ENCODE assay signal across 20 mouse cellular contexts in the genomic region with DNA sequence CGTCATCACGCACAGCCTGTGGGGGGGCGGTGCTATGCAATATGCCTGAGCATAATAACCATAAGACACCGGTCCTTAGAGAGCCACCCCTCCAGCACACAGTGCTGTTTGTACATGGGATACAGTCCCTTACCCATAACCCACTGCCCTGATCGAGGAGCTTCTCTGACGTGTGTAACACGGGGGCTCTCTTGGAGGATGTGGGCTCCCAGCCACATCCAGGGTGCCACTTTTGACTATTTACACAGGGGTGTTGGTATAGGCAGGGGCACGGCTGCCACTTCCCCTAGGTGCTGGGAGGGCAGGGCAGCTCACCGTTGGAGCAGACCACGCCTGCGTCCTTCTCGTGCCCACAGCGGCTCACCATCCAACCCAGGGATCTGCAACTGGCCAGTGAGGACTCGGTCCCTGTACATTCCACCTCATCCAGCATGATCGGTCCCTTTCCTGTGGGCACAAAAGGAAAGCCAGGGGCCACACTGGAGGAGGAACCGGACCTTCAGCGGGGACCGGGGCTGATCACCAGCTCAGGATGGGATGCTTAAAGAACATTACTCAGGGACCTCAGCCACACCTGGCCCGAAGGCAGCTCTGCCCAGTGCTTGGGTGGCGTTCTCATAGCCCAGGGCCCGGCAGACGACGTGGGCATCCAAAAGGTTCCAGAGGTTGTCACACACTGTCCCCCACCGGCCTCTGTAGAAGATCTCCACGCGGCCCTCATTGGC. TPM values are rescaled to one million over a fixed set of nuclear protein-coding genes. Genes with fewer than 3 reads are reported as not detected.
DNase-seq lines count a peak whose midpoint lies in the region; ATAC-seq and TF ChIP-seq lines count a peak whose summit lies in the region.
"Had no signal": no experiment of that assay in that cellular context is flagged by ENCODE, and none has a peak within 500 bp of the region (broad histone marks: within the 10 kb centered on the region; RNA-seq: fewer than 3 reads in every experiment).

No protein-coding gene starts in this region.

- H3K9ac ChIP-seq in stomach, postnatal 0 days (ENCODE audit: low read length): no peak overlapping the region
- no peak overlapping the region for H3K9ac ChIP-seq in intestine, embryonic 16.5 days (ENCODE audit: low read depth, low read length)
- H3K9ac ChIP-seq: forebrain, postnatal 0 days; heart, embryonic 13.5 days; hindbrain, embryonic 15.5 days; intestine, embryonic 15.5 days had no signal

- peaks cover 4% of the 10 kb centered on the region; the same call in 1 of the 2 replicates for H3K36me3 ChIP-seq in stomach, postnatal 0 days (ENCODE audit: control insufficient read depth, insufficient read depth, low read length)
- H3K36me3 ChIP-seq in intestine, embryonic 16.5 days (ENCODE audit: control insufficient read depth, insufficient read depth, low read length): peaks cover 28% of the 10 kb centered on the region
- H3K36me3 ChIP-seq: hindbrain, embryonic 15.5 days had no signal

- no peak overlapping the region for H3K27ac ChIP-seq in stomach, postnatal 0 days (replicated peaks)
- no peak overlapping the region for H3K27ac ChIP-seq in intestine, embryonic 16.5 days (ENCODE audit: low read length)
- H3K27ac ChIP-seq: heart, embryonic 13.5 days; hindbrain, embryonic 15.5 days; intestine, embryonic 15.5 days had no signal

- no peak for TF ChIP-seq CTCF in stomach, postnatal 0 days (IDR thresholded peaks at IDR 0.05; ENCODE audit: low read depth)

- no peak overlapping the region for H3K4me2 ChIP-seq in stomach, postnatal 0 days (replicated peaks; ENCODE audit: low read depth)
- H3K4me2 ChIP-seq in intestine, embryonic 16.5 days (ENCODE audit: low read depth, low read length): no peak overlapping the region
- H3K4me2 ChIP-seq: heart, embryonic 13.5 days; hindbrain, embryonic 15.5 days; intestine, embryonic 15.5 days had no signal

- no peak for ATAC-seq in cerebellum, adult (ENCODE audit: insufficient number of reproducible peaks, low FRiP score, low TSS enrichment)
- ATAC-seq in stomach, postnatal 0 days (ENCODE audit: low FRiP score, low TSS enrichment): no peak
- ATAC-seq in intestine, embryonic 16.5 days: no peak
- ATAC-seq: forebrain, postnatal 0 days; intestine, embryonic 15.5 days had no signal

- peak; percentile 17 for DNase-seq in cerebellum, adult 11-12 months
- DNase-seq in layer of hippocampus, adult 9-11 months: peak; percentile 1
- no peak for DNase-seq in layer of hippocampus, postnatal 10 days (ENCODE audit: low spot score in 2 of 2)
- peak; percentile 19 for DNase-seq in urinary bladder, adult 2 months (ENCODE audit: low spot score)
- no peak for DNase-seq in urinary bladder, postnatal 25 days (ENCODE audit: low spot score)
- DNase-seq in stomach, postnatal 0 days (ENCODE audit: low spot score): peak; percentile 12
- DNase-seq: adrenal gland, adult 2 months; B cell, adult 2 months; forebrain, postnatal 0 days; liver; midbrain, embryonic 14.5 days; right cerebral cortex, postnatal 25 days had no signal

- H3K4me1 ChIP-seq in stomach, postnatal 0 days (replicated peaks; ENCODE audit: control insufficient read depth, insufficient read depth): peaks cover 10% of the 10 kb centered on the region; the same call in 1 of the 2 replicates
- peaks cover 32% of the 10 kb centered on the region for H3K4me1 ChIP-seq in intestine, embryonic 16.5 days (ENCODE audit: control insufficient read depth, insufficient read depth, low read length)

- 89% methylated on average over 26 of the region's 26 CpGs for WGBS in stomach, postnatal 0 days
- 92% methylated on average over 26 of the region's 26 CpGs for WGBS in intestine, embryonic 16.5 days

- no peaks in the 10 kb centered on the region for H3K9me3 ChIP-seq in stomach, postnatal 0 days (ENCODE audit: control insufficient read depth, low read length)
- no peaks in the 10 kb centered on the region for H3K9me3 ChIP-seq in intestine, embryonic 16.5 days (ENCODE audit: control insufficient read depth, low read length)
- H3K9me3 ChIP-seq: heart, embryonic 13.5 days; hindbrain, embryonic 15.5 days; intestine, embryonic 15.5 days had no signal

- H3K27me3 ChIP-seq in stomach, postnatal 0 days (ENCODE audit: control insufficient read depth, insufficient read depth, low read length): no peaks in the 10 kb centered on the region
- H3K27me3 ChIP-seq in intestine, embryonic 16.5 days (replicated peaks; ENCODE audit: control insufficient read depth, insufficient read depth, low read length): no peaks in the 10 kb centered on the region
- H3K27me3 ChIP-seq: heart, embryonic 13.5 days; hindbrain, embryonic 15.5 days; intestine, embryonic 15.5 days had no signal

- H3K4me3 ChIP-seq in stomach, postnatal 0 days (ENCODE audit: low read depth, low read length): no peak overlapping the region
- H3K4me3 ChIP-seq in intestine, embryonic 16.5 days (ENCODE audit: low read length): no peak overlapping the region
- H3K4me3 ChIP-seq: heart, embryonic 13.5 days; hindbrain, embryonic 15.5 days; intestine, embryonic 15.5 days had no signal

- TF ChIP-seq EP300 in stomach, postnatal 0 days (optimal IDR thresholded peaks at IDR 0.05): no peak

RNA-seq across cellular contexts. Expression of a gene that starts 3.9 kb away (rescaled TPM):
- 10 to 100 TPM in 1 of 2 experiments, 1 to 10 TPM in 1; 9.3 to 10.7 TPM for total RNA-seq in layer of hippocampus, postnatal 10 days (2021)
- polyA plus RNA-seq in urinary bladder, adult 2 months (2012; rRNA removed): 154 and 187 TPM in 2 replicates
- 142 and 144 TPM in 2 replicates for polyA plus RNA-seq in stomach, postnatal 0 days (2015; fragmentation: Nextera tagmentation; extraction: Ambion mirVana)
- 226 and 234 TPM in 2 replicates for polyA plus RNA-seq in intestine, embryonic 16.5 days (2015; fragmentation: Nextera tagmentation; extraction: Ambion mirVana)

RNA-seq across cellular contexts. Expression of a gene that starts 20.9 kb away (rescaled TPM):
- total RNA-seq in layer of hippocampus, postnatal 10 days (2021): 10 to 100 TPM; 37.9 to 39.6 TPM
- polyA plus RNA-seq in urinary bladder, adult 2 months (2012; rRNA removed): 38.2 and 41.2 TPM in 2 replicates
- polyA plus RNA-seq in stomach, postnatal 0 days (2015; fragmentation: Nextera tagmentation; extraction: Ambion mirVana): 32.3 and 33.9 TPM in 2 replicates
- polyA plus RNA-seq in intestine, embryonic 16.5 days (2015; fragmentation: Nextera tagmentation; extraction: Ambion mirVana): 38.7 and 44.1 TPM in 2 replicates

RNA-seq across cellular contexts. Expression of a gene that starts 30.0 kb away (rescaled TPM):
- total RNA-seq in layer of hippocampus, postnatal 10 days (2021): 1 to 10 TPM; 4.2 to 4.9 TPM
- 31.7 and 38.1 TPM in 2 replicates for polyA plus RNA-seq in urinary bladder, adult 2 months (2012; rRNA removed)
- 9.0 and 11.0 TPM in 2 replicates for polyA plus RNA-seq in stomach, postnatal 0 days (2015; fragmentation: Nextera tagmentation; extraction: Ambion mirVana)
- 7.1 and 7.3 TPM in 2 replicates for polyA plus RNA-seq in intestine, embryonic 16.5 days (2015; fragmentation: Nextera tagmentation; extraction: Ambion mirVana)
- total RNA-seq: granulocyte monocyte progenitor cell, adult 5-6 weeks; megakaryocyte progenitor cell, adult 5-6 weeks had no signal

RNA-seq across cellular contexts. Expression of a gene that starts 42.4 kb away (rescaled TPM):
- 100 to 1,000 TPM; 255 to 337 TPM for total RNA-seq in layer of hippocampus, postnatal 10 days (2021)
- polyA plus RNA-seq in urinary bladder, adult 2 months (2012; rRNA removed): 600 and 646 TPM in 2 replicates
- polyA plus RNA-seq in stomach, postnatal 0 days (2015; fragmentation: Nextera tagmentation; extraction: Ambion mirVana): 72.7 and 77.2 TPM in 2 replicates
- 30.9 and 45.1 TPM in 2 replicates for polyA plus RNA-seq in intestine, embryonic 16.5 days (2015; fragmentation: Nextera tagmentation; extraction: Ambion mirVana)

RNA-seq across cellular contexts. Expression of a gene that starts 55.7 kb away (rescaled TPM):
- total RNA-seq in layer of hippocampus, postnatal 10 days (2021): 1 to 10 TPM; 1.8 to 2.6 TPM
- polyA plus RNA-seq in urinary bladder, adult 2 months (2012; rRNA removed): 1.3 and 2.3 TPM in 2 replicates
- 0.51 and 0.53 TPM in 2 replicates for polyA plus RNA-seq in stomach, postnatal 0 days (2015; fragmentation: Nextera tagmentation; extraction: Ambion mirVana)
- polyA plus RNA-seq in intestine, embryonic 16.5 days (2015; fragmentation: Nextera tagmentation; extraction: Ambion mirVana): 0.20 and 0.24 TPM in 2 replicates
- total RNA-seq: granulocyte monocyte progenitor cell, adult 5-6 weeks; megakaryocyte progenitor cell, adult 5-6 weeks had no signal
- polyA plus RNA-seq: adrenal gland, adult 2 months; liver, embryonic 16.5 days had no signal

Comparison
In these comparisons a context has a peak if more than half of its experiments do, and no peak if none do; other contexts are left out.
1. DNase-seq: peak in cerebellum, adult 11-12 months (single experiment), layer of hippocampus, adult 9-11 months (single experiment), urinary bladder, adult 2 months (single experiment) and stomach, postnatal 0 days (single experiment); none in layer of hippocampus, postnatal 10 days (0 of 2) and urinary bladder, postnatal 25 days (single experiment).